Mouse (Mus musculus) inflammation-experienced regulatory T-cells, adult 6 months (primary cell): ENCODE measurements around the gene Fam3c. TPM values are rescaled to one million over a fixed set of nuclear protein-coding genes. Genes with fewer than 3 reads are reported as not detected.

ENCODE experiments used
- ATAC-seq: one replicate; pipeline ENCODE4 v1.8.0; 2017
- polyA plus RNA-seq, 3 experiments: library from polyadenylated mRNA; unstranded; fragments of 100-300 nt; shearing (Covaris generic); gene quantifications; one replicate each; pipeline ENCODE4 v1.2.1; 2017

Gene Fam3c
- polyA plus RNA-seq, 3 experiments from 2014 or later = 87.6 to 140 (median 107) TPM

DNA sequence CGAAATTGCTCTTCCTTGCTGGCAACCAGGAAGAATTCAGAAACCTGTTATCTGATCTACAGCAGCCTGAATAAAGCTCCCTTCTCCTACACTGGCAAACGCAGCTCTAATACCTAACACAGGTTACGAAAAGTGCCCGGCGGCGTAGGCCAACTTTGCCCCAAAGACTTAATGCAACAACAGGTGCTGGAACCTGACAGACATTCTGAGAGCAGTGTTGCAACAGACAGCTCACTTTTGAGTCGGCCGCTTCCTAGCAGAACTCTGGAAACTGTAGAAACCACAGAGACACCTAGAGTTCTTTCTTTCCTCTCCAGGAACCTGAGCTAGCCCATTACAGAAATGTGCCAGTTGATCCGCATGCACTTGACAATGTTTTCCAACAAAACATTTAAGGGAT lies 4.5 kb downstream of the Fam3c start:
- ATAC-seq = no peak

DNA sequence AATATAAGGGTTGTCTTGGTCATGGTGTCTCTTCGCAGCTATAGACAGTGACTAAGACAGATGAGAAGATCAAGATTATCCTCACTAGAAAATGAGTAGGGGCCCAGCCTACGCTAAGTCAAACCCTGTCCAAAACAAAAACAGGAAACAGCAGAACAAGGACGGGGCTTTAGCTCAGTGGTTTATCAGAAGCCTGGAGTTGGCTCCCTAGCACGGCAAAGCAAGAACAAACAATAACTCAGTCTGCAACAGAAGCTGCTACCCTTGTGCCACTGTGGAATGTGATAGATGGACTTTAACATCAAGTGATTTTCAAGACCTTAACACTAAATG lies 5.8 kb downstream of the Fam3c start:
- ATAC-seq = peak; percentile 42

DNA sequence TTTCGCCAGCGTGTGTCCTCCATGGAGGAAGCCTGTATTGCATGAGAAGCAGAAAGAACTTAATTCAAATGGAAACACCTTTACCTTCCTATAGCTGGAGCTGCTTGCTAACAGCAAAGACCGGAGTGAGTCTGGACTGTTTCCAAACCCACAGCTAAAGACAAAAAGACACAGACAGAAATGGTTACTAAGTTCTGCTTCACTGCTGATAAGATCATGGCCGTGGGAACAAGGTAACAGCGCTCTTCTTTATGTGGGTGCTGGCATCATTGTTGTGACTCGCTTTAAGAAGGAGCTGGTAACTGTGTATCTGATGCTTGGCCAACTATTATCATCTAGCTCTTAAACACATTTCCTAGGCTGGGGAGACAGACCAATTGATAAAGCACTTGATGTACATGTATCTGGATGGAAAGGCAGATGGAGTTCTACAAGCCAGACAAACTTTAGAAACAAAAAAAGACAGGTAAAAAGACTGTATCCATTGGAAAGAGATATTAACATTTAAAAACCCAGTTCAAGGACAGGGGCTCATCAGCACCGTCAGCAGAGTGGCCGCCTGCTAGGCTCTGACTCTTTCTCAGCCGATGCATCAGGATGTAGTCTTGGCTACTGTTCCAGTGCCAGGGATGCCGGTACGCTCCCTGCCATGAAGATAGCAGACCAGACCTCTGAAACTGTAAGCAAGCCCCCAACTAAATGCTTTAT lies 6.4 kb downstream of the Fam3c start:
- ATAC-seq = peak; percentile 71

DNA sequence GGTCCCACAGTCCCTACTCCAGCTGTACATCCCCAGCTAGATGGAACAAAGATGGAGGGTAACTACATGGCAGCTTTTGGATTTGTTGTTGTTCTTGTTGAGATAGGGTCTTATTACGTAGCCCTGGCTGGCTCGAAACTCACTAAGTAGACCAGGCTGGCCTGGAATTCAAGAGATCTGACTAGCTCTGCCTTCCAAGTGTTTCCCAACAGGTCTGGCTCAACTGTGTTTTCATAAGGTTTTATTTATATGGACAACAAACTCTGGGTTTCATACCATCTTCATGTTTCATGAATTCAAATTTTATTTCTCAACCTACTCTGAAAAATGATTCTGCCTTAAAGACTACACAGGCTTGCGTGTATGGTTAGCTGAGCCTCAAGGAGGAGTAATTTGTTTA lies 7.1 kb downstream of the Fam3c start:
- no peak for ATAC-seq

DNA sequence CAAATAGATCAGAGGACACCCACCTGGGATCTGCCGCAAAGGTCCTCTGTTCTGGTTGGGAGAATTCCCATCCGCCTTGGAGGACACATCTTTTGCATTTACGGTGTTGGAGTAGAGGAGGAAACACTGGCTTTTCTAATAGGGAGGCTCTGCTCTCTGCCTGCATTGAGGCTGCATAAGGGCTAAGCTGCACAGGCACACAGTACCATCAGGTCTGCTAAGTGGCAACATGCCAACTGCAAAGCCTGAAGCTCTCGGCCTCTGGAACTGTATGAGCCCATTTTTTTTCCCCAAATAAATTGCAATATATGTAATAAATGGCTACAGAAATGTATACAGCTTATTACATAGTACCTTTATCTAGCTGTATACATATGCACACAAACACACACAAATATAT lies 7.9 kb downstream of the Fam3c start:
- ATAC-seq = no peak

DNA sequence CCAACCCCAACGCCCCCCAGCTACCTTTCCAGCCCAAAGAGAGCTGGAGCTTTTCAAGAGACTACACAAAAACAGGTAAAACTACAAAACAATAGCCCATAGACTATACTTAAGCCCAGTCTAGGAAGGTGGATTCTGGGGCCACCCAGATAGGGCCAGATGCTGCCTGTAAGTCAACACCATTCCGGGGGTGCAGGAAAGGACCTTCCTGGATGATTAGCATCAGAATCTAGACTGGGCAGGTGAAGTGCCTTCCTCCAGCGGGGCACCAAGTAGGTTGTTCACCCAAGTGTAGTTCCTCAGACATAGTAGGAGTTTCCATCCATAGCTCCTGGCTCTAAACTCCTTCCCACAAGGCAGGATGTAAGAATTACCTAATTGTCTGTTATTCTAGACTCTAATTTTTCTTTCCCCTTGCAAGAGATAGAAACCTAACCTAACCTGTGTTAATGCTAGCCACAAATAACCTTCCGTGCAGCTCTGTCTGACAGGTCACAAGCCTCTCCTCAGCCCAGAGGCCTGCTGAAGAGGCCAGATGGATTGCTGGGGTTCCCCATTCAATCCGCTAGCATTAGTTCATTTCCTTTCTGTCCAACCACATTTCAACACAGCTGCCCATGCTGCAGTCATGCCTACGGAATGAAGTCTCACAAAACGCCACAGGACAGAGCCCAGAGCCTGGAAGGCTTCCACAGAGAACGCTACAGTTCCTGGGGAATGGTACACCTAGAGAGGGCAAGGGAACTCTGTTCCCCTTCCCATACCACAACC lies 8.7 kb downstream of the Fam3c start:
- ATAC-seq = no peak

DNA sequence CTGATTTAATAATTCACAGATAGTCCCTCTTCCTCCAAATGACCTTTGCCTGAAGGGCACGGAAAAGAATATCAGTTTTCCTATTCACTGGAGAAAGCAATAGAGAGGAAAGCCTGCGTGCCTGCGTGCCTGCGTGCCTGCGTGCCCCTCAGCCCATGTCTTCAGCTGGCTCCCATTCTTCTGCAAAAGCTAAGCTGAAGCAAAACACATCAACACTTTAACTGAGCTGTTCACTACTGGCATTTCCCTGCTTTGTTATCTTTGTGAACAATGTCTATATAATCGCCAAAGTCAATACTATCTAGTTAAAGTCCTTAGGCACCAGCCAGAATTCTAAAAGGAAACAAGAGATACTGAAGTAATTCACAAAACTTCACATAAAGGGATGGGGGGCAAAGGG lies 11.6 kb downstream of the Fam3c start:
- no peak for ATAC-seq

DNA sequence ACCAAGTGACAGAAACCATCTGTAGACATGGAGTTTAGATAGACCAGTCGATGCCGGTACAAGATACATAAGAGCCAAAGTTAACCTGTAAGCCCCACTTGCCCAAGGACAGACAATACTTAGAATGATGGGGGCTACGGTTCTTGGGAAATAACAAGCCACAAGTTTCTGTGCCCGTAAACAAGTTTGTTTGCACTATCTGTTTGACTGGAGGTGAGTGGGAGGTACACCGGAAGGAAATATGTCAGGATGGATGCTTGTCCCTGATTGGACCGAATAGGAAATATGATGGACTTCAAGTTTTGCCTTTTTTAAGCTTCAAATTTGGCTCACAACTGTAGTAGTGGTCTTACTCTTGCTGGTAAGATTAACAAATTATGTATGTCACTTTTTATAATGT lies 12.3 kb downstream of the Fam3c start:
- ATAC-seq = peak; percentile 67

DNA sequence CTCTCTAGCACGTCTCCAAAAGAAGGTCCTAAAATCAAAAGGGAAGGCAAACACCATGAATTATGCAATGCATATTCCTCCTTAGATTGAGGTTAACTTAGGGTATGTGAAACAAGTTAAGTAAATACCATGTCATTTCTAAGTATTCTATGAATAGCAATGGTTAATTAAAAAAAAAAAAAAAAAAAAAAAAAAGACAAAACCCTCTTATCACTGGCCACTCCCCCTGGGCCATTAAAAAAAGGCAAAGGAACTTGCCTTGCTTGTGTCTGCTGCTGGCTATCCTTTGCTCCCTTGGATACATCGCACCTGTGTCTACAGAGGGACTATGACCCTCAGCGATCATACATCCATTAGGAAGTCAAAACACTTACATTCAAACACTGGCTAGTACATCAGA lies 12.8 kb downstream of the Fam3c start:
- ATAC-seq = no peak

DNA sequence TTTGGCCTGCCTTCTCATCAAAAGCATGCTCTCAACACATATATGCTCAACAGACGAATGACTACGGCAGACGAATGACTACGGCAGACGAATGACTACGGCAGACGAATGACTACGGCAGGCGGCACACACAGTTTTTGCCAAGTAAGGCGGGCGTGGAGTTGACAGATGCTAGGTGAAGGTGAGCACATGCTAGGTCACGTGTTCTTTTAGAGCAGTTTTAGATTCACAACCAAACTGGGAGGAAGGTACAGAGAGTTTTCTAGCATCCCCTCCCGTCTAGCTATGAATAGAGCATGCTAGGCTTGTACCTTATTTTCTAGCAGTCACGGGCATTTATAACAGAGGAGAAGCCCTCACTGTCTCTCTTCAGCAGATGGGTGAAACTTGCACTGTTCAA lies 15.3 kb downstream of the Fam3c start:
- no peak for ATAC-seq

DNA sequence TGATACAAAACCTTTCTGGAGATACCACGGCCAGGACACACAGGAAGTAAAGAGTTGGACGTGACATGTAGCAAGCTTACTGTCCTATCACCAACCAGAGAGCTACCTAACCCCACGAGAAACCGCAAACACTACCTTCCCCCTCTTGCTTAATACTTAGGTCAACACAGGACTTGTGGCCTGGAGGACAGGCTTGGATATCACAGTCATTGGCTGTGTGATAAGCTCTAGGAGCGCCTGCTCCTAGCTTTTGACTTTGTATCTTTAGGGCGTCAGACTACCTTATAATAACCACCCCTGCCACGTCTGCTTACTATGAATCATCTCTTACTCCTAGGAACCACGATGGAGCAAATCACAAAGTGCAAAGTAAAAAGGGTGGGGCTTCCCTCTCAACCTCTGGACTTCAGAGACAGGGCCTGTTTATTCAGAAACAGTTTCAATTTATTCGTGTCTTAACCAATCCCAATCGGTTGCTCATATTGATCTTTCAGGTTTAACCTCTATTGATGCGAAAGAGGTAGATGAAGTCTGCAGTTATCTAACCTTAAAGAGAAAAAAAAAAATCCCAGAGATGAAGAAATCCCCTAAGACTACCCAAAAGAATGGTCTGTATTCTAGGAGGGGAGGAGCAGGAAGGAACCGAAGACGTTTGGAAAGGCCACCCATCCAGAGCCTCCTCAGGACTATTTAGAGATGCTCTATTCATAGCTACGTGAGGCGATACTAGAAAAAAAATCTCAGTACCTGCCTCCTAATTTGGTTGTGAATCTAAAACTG lies 16.1 kb downstream of the Fam3c start:
- ATAC-seq = no peak

DNA sequence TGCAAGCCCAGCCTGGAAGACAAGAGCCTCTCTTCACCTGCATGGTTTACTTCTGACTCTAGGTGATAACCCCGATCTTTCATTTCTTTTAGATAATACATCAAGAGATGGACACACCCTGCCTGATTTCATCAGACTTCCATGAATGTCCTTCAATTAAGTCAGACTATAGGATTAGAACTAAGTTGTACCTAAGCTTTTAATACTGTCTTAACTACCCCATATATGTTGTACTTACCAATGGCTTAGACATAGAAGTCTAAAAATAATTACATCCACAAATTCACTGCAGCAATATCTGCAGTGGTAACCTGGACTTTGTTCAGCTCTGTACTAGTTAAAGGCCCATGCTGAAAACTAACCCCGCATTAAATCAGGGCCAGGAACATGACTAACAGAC lies 23.5 kb downstream of the Fam3c start:
- no peak for ATAC-seq

DNA sequence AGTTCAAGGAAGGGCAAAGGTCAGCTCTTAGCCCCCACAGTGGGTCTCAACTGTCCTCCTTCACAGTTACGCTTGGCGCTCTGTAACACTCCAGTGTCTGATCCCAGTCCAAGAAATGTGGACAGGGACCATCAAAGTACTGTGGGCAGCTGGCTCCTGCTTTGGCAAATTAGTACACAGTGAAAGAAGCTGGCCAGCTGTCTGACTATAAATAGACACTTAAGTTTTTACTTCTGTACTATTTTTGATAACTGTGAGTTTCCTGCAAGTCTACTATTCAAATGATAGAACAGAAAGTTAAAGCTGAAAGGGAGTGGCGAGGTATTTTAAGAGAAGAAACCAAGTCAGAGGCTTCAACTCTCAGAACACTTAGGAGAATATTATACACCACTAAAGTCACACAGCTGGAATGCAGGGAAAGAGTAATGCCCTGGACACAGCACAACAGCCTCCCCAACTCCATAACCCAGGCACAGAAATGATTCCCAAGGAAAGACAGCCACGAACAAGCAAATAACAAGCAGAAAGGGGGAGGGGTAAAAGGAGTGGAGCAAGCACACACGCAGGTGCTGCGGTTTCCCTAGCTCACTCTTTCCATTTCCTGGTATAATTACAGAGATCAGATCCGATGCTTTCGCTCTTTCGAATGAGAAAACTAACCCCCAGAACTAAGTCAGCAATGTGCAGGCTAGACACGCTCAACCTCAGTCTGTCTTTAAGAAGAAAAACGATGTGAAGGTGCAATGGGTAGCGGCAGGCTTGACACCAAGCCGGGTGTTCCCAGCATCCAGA lies 25.7 kb downstream of the Fam3c start:
- peak; percentile 90 for ATAC-seq

DNA sequence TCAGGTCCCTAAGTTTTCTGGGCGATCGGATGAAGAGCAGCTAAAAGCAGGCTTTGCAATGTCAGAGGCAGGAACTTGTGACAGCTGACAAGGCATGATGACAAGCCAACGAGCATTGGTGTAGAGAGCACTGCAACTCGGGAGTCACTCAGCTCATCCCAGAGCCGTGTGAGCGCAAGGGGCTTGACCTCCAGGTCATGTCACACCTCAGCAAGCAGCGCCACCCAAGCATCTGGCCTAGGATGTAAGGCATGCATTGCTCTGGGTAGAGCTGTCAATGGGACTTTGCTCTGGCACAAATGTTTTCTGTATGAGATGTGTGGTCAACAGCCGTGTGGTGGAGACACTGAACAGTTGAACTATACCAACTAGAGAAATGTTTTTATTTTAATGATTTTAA lies 28.1 kb downstream of the Fam3c start:
- no peak for ATAC-seq

DNA sequence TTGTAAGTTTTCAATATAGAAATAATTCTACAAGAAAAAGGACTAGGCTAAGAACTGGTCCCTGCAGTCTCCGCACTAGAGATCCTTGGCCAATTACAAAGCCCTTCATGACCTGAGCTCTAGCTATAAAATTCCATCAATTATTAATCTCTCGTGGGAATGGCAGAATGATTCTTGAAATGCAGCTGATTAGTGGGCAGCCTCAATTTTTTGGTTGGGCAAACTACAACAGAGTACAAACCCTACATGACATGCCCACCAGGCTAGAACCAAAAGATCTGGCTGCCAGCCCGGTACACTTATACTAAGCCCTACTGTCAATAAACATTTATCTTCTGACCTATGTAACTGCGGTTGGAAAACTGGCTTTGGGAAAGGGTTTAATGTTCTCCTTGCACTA lies 29.0 kb downstream of the Fam3c start:
- ATAC-seq = no peak

DNA sequence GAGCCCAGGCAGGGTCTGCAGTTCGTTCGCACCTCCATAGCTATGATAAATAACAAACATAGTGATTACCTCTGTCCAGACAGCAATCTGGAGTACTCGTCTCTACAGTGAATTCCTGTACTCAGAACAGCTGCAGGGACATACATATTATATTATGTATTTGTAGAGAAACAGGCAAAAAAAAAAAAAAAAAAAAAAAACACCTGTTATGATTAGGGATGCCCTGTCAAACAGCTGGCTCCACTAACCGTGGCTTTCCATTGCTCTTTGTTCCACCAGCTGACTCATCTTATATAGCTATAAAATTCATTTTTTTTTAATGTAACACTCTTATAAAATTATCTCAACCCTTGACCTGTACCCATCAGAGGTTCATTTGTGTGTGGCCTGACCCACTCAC lies 29.8 kb downstream of the Fam3c start:
- ATAC-seq = no peak

DNA sequence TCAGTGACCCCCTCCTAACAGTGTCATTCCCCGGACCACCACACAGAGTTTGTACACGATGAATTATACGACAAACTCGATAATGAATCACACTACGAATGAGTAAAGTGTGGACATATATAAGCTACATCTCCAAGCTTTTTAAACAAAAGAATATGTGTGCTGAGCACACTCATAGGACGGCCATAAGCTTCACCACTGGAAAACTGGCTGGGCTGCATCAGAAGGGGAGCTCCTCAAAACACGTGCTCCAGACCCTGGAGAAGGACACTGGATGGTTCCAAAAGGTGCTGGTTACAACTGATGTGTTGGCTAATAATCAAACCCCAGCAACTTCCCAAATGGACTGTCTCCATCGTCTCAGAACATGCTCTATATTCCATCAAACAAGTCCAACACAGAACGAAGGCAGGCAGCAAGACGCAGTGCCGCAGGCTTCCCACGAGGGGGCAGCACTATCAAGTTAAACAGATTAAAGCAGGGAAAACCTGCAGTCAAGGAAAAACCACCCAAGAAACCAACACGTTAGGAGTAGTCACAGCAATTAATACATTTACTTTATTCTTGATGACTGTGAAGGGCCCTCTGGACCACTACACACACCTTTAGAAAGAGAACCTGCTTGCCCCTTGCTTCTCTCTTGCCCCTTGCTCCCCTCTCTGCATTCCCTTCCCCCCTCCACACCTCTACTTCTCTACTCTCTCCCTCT lies 30.5 kb downstream of the Fam3c start:
- peak; percentile 65 for ATAC-seq

DNA sequence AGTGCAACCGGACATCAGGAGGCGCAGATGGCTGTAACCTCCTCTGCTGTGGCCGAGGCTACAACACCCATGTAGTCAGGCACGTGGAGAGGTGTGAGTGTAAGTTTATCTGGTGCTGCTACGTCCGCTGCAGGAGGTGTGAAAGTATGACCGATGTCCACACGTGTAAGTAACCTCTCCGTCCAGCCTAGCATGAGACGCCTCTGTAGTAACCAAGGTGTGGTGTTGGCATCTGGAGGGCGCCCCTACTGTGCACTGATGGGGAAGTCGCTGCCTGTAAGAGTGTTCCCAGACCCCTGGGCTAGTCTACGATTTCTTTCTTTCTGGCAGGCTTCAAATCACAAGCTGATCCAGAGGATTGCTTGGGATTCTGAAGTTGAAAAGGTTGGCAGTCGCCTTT lies 58.0 kb downstream of the Fam3c start:
- no peak for ATAC-seq

DNA sequence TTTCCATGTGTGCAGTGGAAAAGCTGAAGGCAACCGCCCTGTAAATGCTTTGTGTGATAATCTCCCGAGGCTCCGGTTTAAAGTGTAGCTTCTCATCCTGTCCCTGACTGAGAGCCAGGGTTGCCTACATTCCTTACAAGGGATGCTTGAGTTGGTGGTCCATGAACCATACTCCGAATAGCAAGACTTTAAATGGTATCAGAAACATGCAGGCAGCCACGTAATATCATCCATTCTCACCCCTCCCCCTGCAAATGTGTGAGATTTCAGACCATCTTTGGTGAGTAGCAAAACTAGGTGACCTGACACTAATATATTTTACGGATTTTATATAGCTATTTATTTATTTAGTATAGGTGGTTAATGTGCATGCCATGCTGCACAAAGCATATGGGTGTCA lies 59.0 kb downstream of the Fam3c start:
- ATAC-seq = no peak

DNA sequence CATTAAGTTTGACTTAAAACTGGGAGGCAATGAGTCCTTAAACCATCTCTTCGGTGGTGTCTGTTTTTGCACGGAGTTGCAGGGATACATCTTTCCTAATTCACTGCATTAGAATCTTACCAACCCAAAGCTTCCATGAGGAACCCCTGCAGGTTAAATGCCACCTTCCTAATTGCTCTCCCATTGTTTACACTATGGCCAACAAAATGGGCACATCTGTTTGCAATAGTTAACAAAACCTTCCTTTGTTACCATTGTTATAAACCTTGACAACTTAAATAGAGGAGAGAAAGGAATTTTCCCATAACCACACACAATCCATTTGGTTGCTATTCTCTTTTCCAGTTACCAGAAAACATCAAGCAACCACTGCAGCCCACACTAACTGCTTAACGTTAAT lies 62.1 kb downstream of the Fam3c start:
- no peak for ATAC-seq

DNA sequence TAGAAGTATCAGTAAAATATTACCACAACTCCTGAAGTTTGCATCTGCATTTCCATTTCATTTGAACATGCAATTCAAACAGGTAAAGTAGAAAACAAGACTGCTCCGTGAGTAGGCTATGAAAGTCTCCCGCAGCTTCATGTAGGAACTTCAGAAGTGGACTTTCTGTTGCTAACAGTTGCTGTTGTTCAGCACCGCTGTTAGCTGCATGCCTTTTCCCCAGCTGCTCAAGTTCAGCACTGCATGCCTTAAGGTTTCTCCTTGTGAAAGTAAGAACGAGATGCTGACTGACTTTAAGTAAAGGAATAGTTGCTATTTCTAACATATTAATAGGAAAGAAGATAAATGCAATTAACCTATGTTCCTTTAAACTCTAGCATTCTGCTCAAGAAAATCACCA lies 64.0 kb downstream of the Fam3c start:
- no peak for ATAC-seq

DNA sequence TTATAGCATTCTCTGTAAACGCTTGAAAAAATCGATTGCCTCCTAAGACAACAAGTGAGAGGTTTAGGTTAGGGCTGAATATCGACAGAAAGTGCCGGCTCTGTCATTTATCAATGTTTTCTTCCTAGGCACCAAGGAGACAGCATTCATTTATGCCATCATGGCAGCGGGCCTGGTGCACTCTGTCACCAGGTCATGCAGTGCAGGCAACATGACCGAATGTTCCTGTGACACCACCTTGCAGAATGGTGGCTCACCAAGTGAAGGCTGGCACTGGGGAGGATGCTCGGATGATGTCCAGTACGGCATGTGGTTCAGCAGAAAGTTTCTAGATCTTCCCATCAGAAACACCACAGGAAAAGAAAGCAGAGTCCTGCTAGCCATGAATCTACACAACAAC lies 65.3 kb downstream of the Fam3c start:
- no peak for ATAC-seq
